Mouse (Mus musculus): ENCODE measurements around the gene Uba5. TPM values are rescaled to one million over a fixed set of nuclear protein-coding genes. Genes with fewer than 3 reads are reported as not detected.

Gene Uba5
- polyA plus RNA-seq, 1 experiment from 2014 or later, result 81.5 TPM

DNA sequence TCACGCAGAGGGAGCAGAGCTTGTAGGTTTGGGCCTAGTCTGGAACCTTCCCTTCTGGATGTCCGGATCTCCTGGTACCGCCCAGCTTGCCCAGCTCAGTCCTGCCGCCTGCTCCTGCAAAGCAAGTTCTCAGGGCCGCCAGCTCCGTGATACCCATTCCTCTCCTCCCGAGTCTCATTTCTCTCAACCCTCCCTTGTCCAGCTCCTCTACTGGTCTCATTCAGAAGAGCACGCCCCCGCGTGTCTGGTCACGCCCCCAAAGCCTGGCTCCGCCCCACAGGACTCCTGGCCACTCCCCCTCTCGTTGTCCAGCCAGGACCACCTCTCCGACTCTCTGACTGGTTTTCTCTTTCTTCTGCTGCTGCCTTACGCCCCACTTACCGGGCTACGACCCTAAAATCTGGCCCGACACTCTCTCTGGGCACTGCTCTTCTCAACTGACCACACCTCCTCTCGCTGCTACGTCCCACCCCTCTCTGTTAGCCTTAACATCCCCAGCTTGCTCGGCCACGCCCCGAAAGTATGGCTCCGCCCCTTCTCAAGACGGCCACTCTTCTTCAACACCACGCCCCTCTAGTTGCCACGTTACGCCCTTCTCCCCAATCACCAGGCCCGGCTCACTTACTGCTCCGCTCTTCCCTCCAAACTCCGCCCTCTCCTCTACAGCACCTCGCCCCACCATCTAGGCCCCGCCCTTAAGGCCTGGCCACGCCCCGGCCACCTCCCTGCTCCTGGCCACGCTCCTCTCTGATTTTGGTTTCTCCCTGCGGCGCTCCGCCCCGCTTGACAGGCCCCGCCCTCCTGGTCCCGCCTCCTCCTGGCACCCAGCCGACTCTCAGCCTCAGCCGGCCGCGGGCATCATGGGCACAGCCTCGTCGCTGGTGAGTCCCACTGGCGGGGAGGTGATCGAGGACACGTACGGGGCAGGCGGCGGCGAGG, 60.7 kb downstream of the Uba5 start, which contains the start of gene Nphp3:
Gene Nphp3, plus strand, starts transcription at position 624 of the 939 bp plus-strand sequence.
- under 1% methylated on average over 55 of the region's 55 CpGs for WGBS
- DNase-seq (ENCODE audit: low spot score) (peak; percentile 97), ATAC-seq (ENCODE audit: low FRiP score) (peak; percentile 98)
- peak within 1 kb of the TSS; percentile 61 for H3K9ac ChIP-seq
- H3K9me3 ChIP-seq (ENCODE audit: control insufficient read depth, low read length), result no peaks in the 10 kb centered on the region
- H3K27me3 ChIP-seq (ENCODE audit: control insufficient read depth, insufficient read depth, low read length), result 0 out of 2 replicates have a peak, but pooled peaks cover 5% of the 10 kb centered on the region
- peaks cover 8% of the 10 kb centered on the region; the same call in 1 of the 2 replicates for H3K36me3 ChIP-seq (replicated peaks; ENCODE audit: control insufficient read depth, insufficient read depth)
- H3K4me1 ChIP-seq (replicated peaks; ENCODE audit: control insufficient read depth, insufficient read depth, low read length), result peaks cover 11% of the 10 kb centered on the region
- peak within 1 kb of the TSS; percentile 62 for H3K4me2 ChIP-seq (replicated peaks)
- peak within 1 kb of the TSS; percentile 64 for H3K4me3 ChIP-seq (replicated peaks; ENCODE audit: low read length)
- H3K27ac ChIP-seq, result peak within 1 kb of the TSS; percentile 79

GRCm38 (mm10) chr9:104000601-104001000, 62.3 kb downstream of the Uba5 start:
- no peak for ATAC-seq (ENCODE audit: low FRiP score)
- 0 out of 2 replicates have a peak, but pooled peaks cover 5% of the 10 kb centered on the region for H3K27me3 ChIP-seq (ENCODE audit: control insufficient read depth, insufficient read depth, low read length)
- no peak overlapping the region for H3K27ac ChIP-seq

More at GRCm38 (mm10) chr9:104000601-104001000, 62.3 kb downstream of the Uba5 start:
- DNase-seq (ENCODE audit: low spot score), result no peak
- WGBS, result 58% methylated on average over 3 of the region's 3 CpGs
- no peaks in the 10 kb centered on the region for H3K9me3 ChIP-seq (ENCODE audit: control insufficient read depth, low read length)
- no peak overlapping the region for H3K4me2 ChIP-seq (replicated peaks)
- H3K4me3 ChIP-seq (replicated peaks; ENCODE audit: low read length), result no peak overlapping the region
- H3K9ac ChIP-seq, result no peak overlapping the region
- peaks cover 11% of the 10 kb centered on the region for H3K4me1 ChIP-seq (replicated peaks; ENCODE audit: control insufficient read depth, insufficient read depth, low read length)
- 0 out of 2 replicates have a peak, but pooled peaks cover 4% of the 10 kb centered on the region for H3K36me3 ChIP-seq (replicated peaks; ENCODE audit: control insufficient read depth, insufficient read depth)

Other genes starting within 250 kb of the Uba5 start
- gene Nphp3, start 60.6 kb downstream of the Uba5 start, polyA plus RNA-seq (2014; fragmentation: Nextera tagmentation; extraction: Ambion mirVana), result 2.6 and 4.3 TPM in 2 replicates
- not detected in 2 replicates for gene Gm28305, start 22.5 kb downstream of the Uba5 start, polyA plus RNA-seq (2014; fragmentation: Nextera tagmentation; extraction: Ambion mirVana)
- 7.6 and 10.0 TPM in 2 replicates for gene Acad11, start 243 bp upstream of the Uba5 start, polyA plus RNA-seq (2014; fragmentation: Nextera tagmentation; extraction: Ambion mirVana)
- 1.3 and 1.5 TPM in 2 replicates for gene Ackr4, start 63.8 kb upstream of the Uba5 start, polyA plus RNA-seq (2014; fragmentation: Nextera tagmentation; extraction: Ambion mirVana)
- gene Dnajc13, start 199.8 kb upstream of the Uba5 start, polyA plus RNA-seq (2014; fragmentation: Nextera tagmentation; extraction: Ambion mirVana), result 25.3 and 25.5 TPM in 2 replicates

Data from hindbrain, embryonic 14.5 days (tissue).